Mouse (Mus musculus) urinary bladder, postnatal 14 days (tissue): ENCODE data around the gene Hspd1.

ENCODE experiments used
- DNase-seq: peaks from one replicate; pipeline ENCODE4 v3.0.0; 2021; ENCODE audit warnings: low spot score

Gene Hspd1

DNA sequence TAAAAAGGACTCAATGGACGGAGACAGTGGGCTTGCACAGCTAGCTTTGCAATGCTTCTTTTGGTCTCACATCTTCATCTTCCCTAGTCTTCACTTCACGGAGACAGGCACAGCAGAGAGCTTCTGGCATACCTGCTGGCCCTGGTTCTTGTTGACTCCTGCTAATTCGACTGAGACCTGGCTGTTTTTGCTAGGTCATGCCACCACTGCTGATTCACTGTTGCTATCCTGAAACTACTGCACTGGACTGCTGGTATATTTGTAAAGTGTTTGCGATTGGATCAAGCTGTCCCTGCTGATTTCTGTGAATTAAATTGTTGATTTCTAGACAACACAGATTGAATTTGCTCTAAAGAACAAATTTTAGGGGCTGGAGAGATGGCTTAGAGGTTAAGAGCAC, 46.4 kb downstream of the Hspd1 start:
- no peak for DNase-seq

DNA sequence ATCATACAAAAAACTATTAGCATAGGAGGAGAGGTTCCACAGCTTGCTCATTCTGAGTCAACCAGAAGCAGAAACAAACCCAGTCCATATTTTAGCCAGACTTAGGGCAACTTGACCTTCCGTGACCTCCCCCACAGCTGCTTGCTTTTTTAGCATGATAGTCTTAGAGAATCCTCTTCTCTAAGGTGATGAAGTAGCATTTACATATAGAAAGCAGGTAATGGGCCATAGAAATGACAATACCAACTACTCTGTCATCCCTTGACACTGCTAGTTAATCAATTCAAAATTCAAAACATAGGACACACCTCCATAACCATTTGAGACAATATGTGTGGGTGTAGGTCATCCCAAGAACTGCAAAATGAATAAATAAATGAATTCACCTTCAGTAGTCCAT, 48.1 kb downstream of the Hspd1 start:
- no peak for DNase-seq

DNA sequence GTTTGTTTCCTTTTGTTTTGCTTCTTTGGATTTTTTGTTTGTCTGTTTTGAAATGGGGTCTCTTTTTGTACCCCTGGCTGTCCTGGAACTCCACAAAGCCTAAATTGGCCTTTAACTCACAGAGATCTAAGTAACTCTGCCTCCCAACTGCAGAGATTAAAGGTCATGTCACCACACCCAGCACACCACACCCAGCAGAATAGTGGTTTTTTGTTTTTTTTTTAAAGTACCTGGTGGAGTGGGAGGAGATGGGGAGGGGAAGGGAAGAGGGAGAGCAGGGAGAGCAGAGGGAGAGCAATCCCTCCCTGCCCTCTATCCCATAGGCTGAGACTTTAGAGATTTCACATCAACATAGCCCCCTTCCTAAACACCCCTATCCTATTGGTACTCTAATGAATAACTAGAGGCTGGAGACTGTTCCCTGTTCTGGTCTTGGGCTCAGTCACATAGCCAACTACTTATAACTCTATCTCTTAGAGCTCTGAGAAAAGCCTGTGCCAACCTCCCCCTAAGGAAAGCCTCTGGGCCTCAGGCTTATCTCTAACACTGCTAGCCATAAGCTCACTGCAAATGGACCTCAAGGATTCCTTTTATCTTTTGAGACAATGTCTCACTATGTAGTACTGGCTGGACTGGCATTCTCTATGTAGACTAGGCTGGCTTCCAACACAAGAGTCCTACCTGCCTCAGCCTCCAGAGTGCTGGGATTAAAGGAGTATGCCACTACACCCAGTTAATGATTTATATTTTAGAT, 56.8 kb downstream of the Hspd1 start:
- DNase-seq, result no peak

DNA sequence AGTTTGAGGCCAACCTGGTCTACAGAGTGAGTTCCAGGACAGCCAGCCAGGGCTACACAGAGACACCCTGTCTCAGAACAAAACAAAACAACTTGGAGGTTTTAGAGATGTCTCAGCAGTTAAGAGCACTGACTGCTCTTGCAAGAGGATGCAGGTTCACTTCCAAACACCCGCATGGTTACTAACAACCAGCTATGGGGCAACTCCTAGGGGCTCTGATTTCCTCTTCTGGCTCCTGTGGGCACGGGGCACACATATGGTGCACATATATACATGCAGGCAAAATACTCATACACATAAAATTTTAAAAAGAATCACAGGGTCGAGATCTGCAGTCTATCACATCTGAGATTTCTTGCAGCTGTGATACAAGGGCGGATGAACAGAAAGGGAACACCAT, 58.6 kb downstream of the Hspd1 start:
- DNase-seq, result no peak

DNA sequence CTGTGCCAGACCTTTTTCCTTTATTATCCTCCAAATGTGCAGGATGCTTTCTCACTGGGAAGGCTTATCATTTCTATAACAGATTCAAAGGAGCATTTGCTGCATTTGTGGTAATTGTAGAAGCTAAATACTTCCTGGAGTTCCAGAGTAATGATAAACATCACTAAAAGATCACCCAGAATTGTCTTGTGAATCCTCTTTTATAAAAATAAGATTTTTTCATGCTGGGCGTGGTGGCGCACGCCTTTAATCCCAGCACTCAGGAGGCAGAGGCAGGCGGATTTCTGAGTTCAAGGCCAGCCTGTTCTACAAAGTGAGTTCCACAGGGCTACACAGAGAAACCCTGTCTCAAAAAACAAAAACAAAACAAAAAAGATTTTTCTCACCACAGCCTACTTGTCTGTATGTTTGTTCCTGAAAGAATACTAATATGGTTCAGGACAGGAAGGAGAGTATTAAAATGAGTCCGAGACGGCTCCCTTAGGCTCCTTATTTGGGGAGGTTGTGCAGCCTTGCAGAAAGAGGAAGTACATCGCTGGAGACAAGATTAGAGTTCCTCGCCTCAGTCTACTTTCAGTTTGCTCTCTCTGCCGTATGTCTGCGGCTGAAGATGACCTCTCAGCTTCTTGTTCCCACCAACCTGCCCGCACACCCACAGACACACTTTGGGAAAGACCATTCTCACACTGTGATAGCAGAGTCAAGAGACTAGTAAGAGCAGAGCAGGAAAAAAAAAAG, 59.4 kb downstream of the Hspd1 start:
- DNase-seq, result no peak

DNA sequence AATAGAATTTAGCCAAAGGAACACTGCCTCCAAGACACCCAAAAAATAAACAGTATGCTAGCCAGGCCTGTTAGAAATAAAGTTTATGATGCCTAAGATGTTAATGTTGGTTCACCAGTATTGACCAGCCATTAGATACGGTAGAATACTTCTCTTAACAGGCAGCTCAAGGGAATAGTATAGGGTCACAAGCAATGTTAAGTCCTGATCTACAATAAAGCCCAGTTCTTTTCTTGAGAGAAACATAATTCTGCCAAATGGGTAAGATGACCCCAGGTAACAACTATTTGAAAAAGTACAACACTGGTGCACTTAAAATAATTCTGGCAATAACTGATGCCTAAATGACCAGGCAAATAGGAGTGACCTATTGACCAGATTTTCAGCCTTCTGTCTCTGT, 60.1 kb downstream of the Hspd1 start:
- no peak for DNase-seq
